Mouse (Mus musculus) CH12.LX (cell line): ENCODE data around the gene Nfic. TPM values are rescaled to one million over a fixed set of nuclear protein-coding genes. Genes with fewer than 3 reads are reported as not detected.

Experiments
- DNase-seq: peaks from one replicate; pipeline ENCODE4 v3.0.0-alpha.2; 2013; ENCODE audit errors: extremely low read depth
- H3K27ac ChIP-seq: 2 replicates; pipeline ENCODE4 v1.5.1; 2012; ENCODE audit warnings: low read depth, mild to moderate bottlenecking, control low read depth, moderate library complexity; ENCODE audit not compliant: insufficient read depth
- H3K27me3 ChIP-seq: replicated peaks from 2 replicates; pipeline ENCODE3; 2012; ENCODE audit warnings: inconsistent platforms
- H3K36me3 ChIP-seq, 2 experiments: replicated peaks in 1 of 2; 2 replicates each; pipeline versions ENCODE3 to v1.6.1; 2012; ENCODE audit warnings: inconsistent platforms in 1 of 2, low read length in 1 of 2, mild to moderate bottlenecking in 1 of 2, mixed read lengths in 1 of 2, moderate library complexity in 1 of 2; ENCODE audit not compliant: control insufficient read depth in 1 of 2, insufficient read depth in 1 of 2
- H3K4me1 ChIP-seq, 2 experiments: 2 replicates each; pipeline ENCODE4 v1.6.1; 2012; ENCODE audit warnings: inconsistent platforms in 1 of 2, moderate library complexity in 1 of 2; ENCODE audit not compliant: insufficient read depth in 2 of 2, control insufficient read depth in 1 of 2
- H3K4me2 ChIP-seq: 2 replicates; pipeline ENCODE4 v1.6.1; 2012; ENCODE audit warnings: low read depth, mild to moderate bottlenecking, control low read depth; ENCODE audit not compliant: poor library complexity, insufficient read depth, severe bottlenecking
- H3K4me3 ChIP-seq, 3 experiments: fragments of 150-350 bp in 1 of 3; sonication (generic) in 1 of 3; replicated peaks in 1 of 3; 2 replicates each; pipeline versions ENCODE3 to v1.5.1; 2011 to 2012; ENCODE audit warnings: low read depth in 2 of 3, low read length in 2 of 3, mild to moderate bottlenecking in 2 of 3, moderate library complexity in 2 of 3, control low read depth in 1 of 3, improper control_type of control experiment in 1 of 3, inconsistent platforms in 1 of 3, mixed read lengths in 1 of 3; ENCODE audit not compliant: poor library complexity in 1 of 3
- H3K79me2 ChIP-seq: replicated peaks from 2 replicates; pipeline ENCODE4 v1.6.1; 2012; ENCODE audit warnings: mild to moderate bottlenecking, moderate library complexity; ENCODE audit not compliant: control insufficient read depth, poor library complexity, insufficient read depth, severe bottlenecking; ENCODE audit errors: extremely low read depth
- H3K9ac ChIP-seq: 2 replicates; pipeline ENCODE4 v1.6.1; 2012; ENCODE audit warnings: low read depth, mild to moderate bottlenecking, control low read depth, moderate library complexity; ENCODE audit not compliant: insufficient read depth
- H3K9me3 ChIP-seq: replicated peaks from 2 replicates; pipeline ENCODE3; 2012; ENCODE audit warnings: low read length, inconsistent platforms, mixed read lengths
- BHLHE40 ChIP-seq: IDR thresholded peaks from 2 replicates; pipeline ENCODE4 v1.6.1; 2011; ENCODE audit warnings: mild to moderate bottlenecking, low read depth, low read length, improper control_type of control experiment
- CHD1 ChIP-seq: IDR thresholded peaks from 2 replicates; pipeline ENCODE4 v1.6.1; 2012; ENCODE audit warnings: low read depth, low read length, improper control_type of control experiment, inconsistent platforms
- EP300 ChIP-seq: IDR thresholded peaks from 2 replicates; pipeline ENCODE4 v1.6.1; 2011; ENCODE audit warnings: low read length, improper control_type of control experiment
- GABPA ChIP-seq: IDR thresholded peaks from 2 replicates; pipeline ENCODE4 v1.6.1; 2012; ENCODE audit warnings: low read depth, low read length, improper control_type of control experiment, inconsistent platforms; ENCODE audit not compliant: insufficient replicate concordance
- KAT2A ChIP-seq: IDR thresholded peaks from 2 replicates; pipeline ENCODE4 v1.6.1; 2012; ENCODE audit warnings: low read length, improper control_type of control experiment, inconsistent platforms; ENCODE audit not compliant: insufficient replicate concordance
- MAFK ChIP-seq: IDR thresholded peaks from 2 replicates; pipeline ENCODE4 v1.6.1; 2011; ENCODE audit warnings: low read length, improper control_type of control experiment; ENCODE audit not compliant: insufficient replicate concordance
- MAX ChIP-seq: IDR thresholded peaks from 2 replicates; pipeline ENCODE4 v1.6.1; 2011; ENCODE audit warnings: low read length, improper control_type of control experiment
- MXI1 ChIP-seq: IDR thresholded peaks from 2 replicates; pipeline ENCODE4 v1.6.1; 2011; ENCODE audit warnings: mild to moderate bottlenecking, low read depth, low read length, improper control_type of control experiment
- POLR2AphosphoS2 ChIP-seq: IDR thresholded peaks from 2 replicates; pipeline ENCODE4 v1.6.1; 2011; ENCODE audit warnings: low read depth, low read length, improper control_type of control experiment
- TBP ChIP-seq: conservative IDR thresholded peaks from 2 replicates; pipeline ENCODE4 v1.6.1; 2011; ENCODE audit warnings: low read depth, low read length, improper control_type of control experiment
- TCF12 ChIP-seq: IDR thresholded peaks from 2 replicates; pipeline ENCODE4 v1.6.1; 2014; ENCODE audit warnings: low read depth, mild to moderate bottlenecking, inconsistent platforms, low read length, improper control_type of control experiment
- USF1 ChIP-seq: IDR thresholded peaks from 2 replicates; pipeline ENCODE4 v1.6.1; 2014; ENCODE audit warnings: low read depth, mild to moderate bottlenecking, inconsistent platforms, low read length, improper control_type of control experiment
- ZC3H11A ChIP-seq: IDR thresholded peaks from 2 replicates; pipeline ENCODE4 v1.6.1; 2012; ENCODE audit warnings: low read depth, mild to moderate bottlenecking, inconsistent platforms, low read length, improper control_type of control experiment
- ZMIZ1 ChIP-seq: IDR thresholded peaks from 2 replicates; pipeline ENCODE4 v1.6.1; 2012; ENCODE audit warnings: low read depth, mild to moderate bottlenecking, inconsistent platforms, low read length, improper control_type of control experiment
- ZNF384 ChIP-seq: IDR thresholded peaks from 2 replicates; pipeline ENCODE4 v1.6.1; 2012; ENCODE audit warnings: low read depth, low read length, improper control_type of control experiment, inconsistent platforms
- dilution Hi-C: fragments of 300-500 bp; cut with MboI; formaldehyde crosslinking; loops from 2 replicates; pipeline ENCODE4 v1.14.3; 2020; ENCODE audit warnings: low sequenced_read_pairs; ENCODE audit not compliant: extremely low pct_unique_long_range_greater_than_20kb, extremely low pct_ligation_motif_present
- in situ Hi-C: fragments of 300-500 bp; cut with MboI; formaldehyde crosslinking; loops from 3 replicates; pipeline ENCODE4 v1.14.3; 2019; ENCODE audit warnings: low sequenced_read_pairs, low pct_ligation_motif_present, low pct_unique_long_range_greater_than_20kb, mixed read lengths
- polyA plus RNA-seq: library from polyadenylated mRNA; unstranded; fragments of >175 nt; gene quantifications from 2 replicates; pipeline ENCODE4 v1.2.1, GENCODE M21; 2012; ENCODE audit warnings: low read depth; ENCODE audit not compliant: insufficient read length
- total RNA-seq, 2 experiments: library from RNA; depleted of rRNA; stranded (reverse); fragments of 300-350 nt in 1 of 2; fragments of >200 nt in 1 of 2; gene quantifications; 2 replicates each; pipeline ENCODE4 v1.2.3; 2012 to 2014

Gene Nfic
- total and polyA plus RNA-seq, 3 experiments, result 0.07 to 4.7 (median 4.0) TPM

- in situ Hi-C loops, result no loop called here
- Histone ChIP-seq H3K4me1 (peaks cover 12 to 19% of the 10 kb centered on the region in 2 experiments), H3K36me3 (peaks cover 18 to 25% of the 10 kb centered on the region in 2 experiments), H3K9ac (no peak overlapping the region), H3K4me3 (no peak overlapping the region), H3K27me3 (peaks cover 19% of the 10 kb centered on the region), H3K9me3 (no peaks in the 10 kb centered on the region), H3K4me2 (no peak overlapping the region), H3K27ac (no peak overlapping the region), H3K79me2 (peaks cover 27% of the 10 kb centered on the region)
- TF ChIP-seq ZMIZ1 (no peak), MAFK (no peak), MAX (no peak), ZNF384 (no peak), MXI1 (no peak), EP300 (no peak), GABPA (no peak), BHLHE40 (no peak)
- DNase-seq, result no peak
- dilution Hi-C loops, result no loop called here
These were observed 32.7 kb downstream of the Nfic start for GRCm38 (mm10) chr10:81422661-81423217.

GRCm38 (mm10) chr10:81422191-81422590, 33.2 kb downstream of the Nfic start:
- in situ Hi-C loops (no loop called here), dilution Hi-C loops (no loop called here)
- peaks cover 23 to 31% of the 10 kb centered on the region in 2 experiments for H3K36me3 ChIP-seq
- no peak overlapping the region for H3K4me2 ChIP-seq
- H3K9me3 ChIP-seq, result no peaks in the 10 kb centered on the region
- DNase-seq, result no peak
- H3K4me1 ChIP-seq, result peaks cover 8 to 17% of the 10 kb centered on the region in 2 experiments
- no peak overlapping the region for H3K27ac ChIP-seq
- H3K79me2 ChIP-seq, result peaks cover 27% of the 10 kb centered on the region
- TF ChIP-seq TBP (no peak), KAT2A (no peak), TCF12 (no peak), CHD1 (no peak), POLR2AphosphoS2 (no peak), USF1 (no peak), ZC3H11A (no peak), MAFK (no peak)
- H3K27me3 ChIP-seq, result peaks cover 15% of the 10 kb centered on the region
- H3K9ac ChIP-seq, result no peak overlapping the region
- H3K4me3 ChIP-seq, result no peak overlapping the region

- dilution Hi-C loops, result no loop called here
- no peak for DNase-seq
- Histone ChIP-seq H3K9me3 (no peaks in the 10 kb centered on the region), H3K4me2 (no peak overlapping the region), H3K27ac (no peak overlapping the region), H3K4me1 (peaks cover 8 to 17% of the 10 kb centered on the region in 2 experiments), H3K36me3 (peaks cover 25 to 34% of the 10 kb centered on the region in 2 experiments), H3K9ac (no peak overlapping the region), H3K27me3 (peaks cover 12% of the 10 kb centered on the region), H3K4me3 (no peak overlapping the region), H3K79me2 (peaks cover 27% of the 10 kb centered on the region)
- no peak for TF ChIP-seq EP300
- in situ Hi-C loops, result no loop called here
These were observed 33.7 kb downstream of the Nfic start for GRCm38 (mm10) chr10:81421797-81422100.
